Mouse (Mus musculus): ENCODE measurements around the gene Hs3st2. TPM values are rescaled to one million over a fixed set of nuclear protein-coding genes. Genes with fewer than 3 reads are reported as not detected.

Gene Hs3st2
- total and polyA plus RNA-seq, 3 experiments, result not detected

- no peak overlapping the region for H3K4me3 ChIP-seq (ENCODE audit: control insufficient read depth in 1 of 2, insufficient read depth in 1 of 2, low read depth in 2 of 2, low read length in 2 of 2)
- no peaks in the 10 kb centered on the region for H3K36me3 ChIP-seq (ENCODE audit: control insufficient read depth in 1 of 2, insufficient read depth in 2 of 2, low read length in 2 of 2)
- no peaks in the 10 kb centered on the region for H3K9me3 ChIP-seq (replicated peaks; ENCODE audit: insufficient read depth, low read length)
- no peak overlapping the region for H3K27ac ChIP-seq (ENCODE audit: control insufficient read depth, low read depth, low read length)
- H3K27me3 ChIP-seq (ENCODE audit: control insufficient read depth in 1 of 2, insufficient read depth in 2 of 2, low read length in 2 of 2), result no peaks in the 10 kb centered on the region
- H3K9ac ChIP-seq (ENCODE audit: control insufficient read depth, low read depth, low read length, poor library complexity, severe bottlenecking), result no peak overlapping the region
- H3K79me2 ChIP-seq (ENCODE audit: control insufficient read depth, insufficient read depth, low read length, poor library complexity), result no peaks in the 10 kb centered on the region
- TF ChIP-seq MEF2A (IDR thresholded peaks at IDR 0.05; ENCODE audit: extremely low read depth, insufficient replicate concordance, low read depth, low read length, poor library complexity, severe bottlenecking) (no peak), MXI1 (IDR thresholded peaks at IDR 0.05; ENCODE audit: low read depth, low read length) (no peak), CHD2 (IDR thresholded peaks at IDR 0.05; ENCODE audit: low read length) (no peak), MAZ (IDR thresholded peaks at IDR 0.05; ENCODE audit: low read depth, low read length) (no peak), CHD1 (IDR thresholded peaks at IDR 0.05; ENCODE audit: low read depth, low read length) (no peak), JUND (IDR thresholded peaks at IDR 0.05; ENCODE audit: low read depth, low read length) (no peak), ETS1 (IDR thresholded peaks at IDR 0.05; ENCODE audit: low read depth, low read length) (no peak), MAX (IDR thresholded peaks at IDR 0.05; ENCODE audit: low read length) (no peak), ZKSCAN1 (IDR thresholded peaks at IDR 0.05; ENCODE audit: low read depth, low read length) (no peak), KAT2A (conservative IDR thresholded peaks at IDR 0.05; ENCODE audit: low read depth, low read length) (no peak), USF1 (IDR thresholded peaks at IDR 0.05; ENCODE audit: low read depth, low read length) (no peak), RCOR1 (IDR thresholded peaks at IDR 0.05; ENCODE audit: low read depth, low read length) (no peak), HCFC1 (IDR thresholded peaks at IDR 0.05; ENCODE audit: low read depth, low read length) (no peak), TAL1 (IDR thresholded peaks at IDR 0.05; ENCODE audit: low read length) (no peak), SIN3A (IDR thresholded peaks at IDR 0.05; ENCODE audit: low read length) (no peak), GATA1 (IDR thresholded peaks at IDR 0.05; ENCODE audit: low read depth, low read length) (no peak), RAD21 (IDR thresholded peaks at IDR 0.05; ENCODE audit: low read depth, low read length) (no peak), EP300 (IDR thresholded peaks at IDR 0.05; ENCODE audit: low read depth in 1 of 2, low read length in 2 of 2) (no peak)
- no peaks in the 10 kb centered on the region for H3K4me1 ChIP-seq (ENCODE audit: control insufficient read depth in 1 of 2, insufficient read depth in 2 of 2, low read length in 2 of 2)
- no peak for DNase-seq (ENCODE audit: low read depth, low spot score)
Observed at GRCm38 (mm10) chr7:121392740-121392993, 1.0 kb downstream of the Hs3st2 start.

GRCm38 (mm10) chr7:121393884-121394283 is 2.2 kb downstream of the Hs3st2 start:
- TF ChIP-seq CHD1 (IDR thresholded peaks at IDR 0.05; ENCODE audit: low read depth, low read length), result no peak
- TF ChIP-seq ETS1 (IDR thresholded peaks at IDR 0.05; ENCODE audit: low read depth, low read length), result no peak
- no peak for TF ChIP-seq ZKSCAN1 (IDR thresholded peaks at IDR 0.05; ENCODE audit: low read depth, low read length)
- no peak for TF ChIP-seq POLR2AphosphoS2 (IDR thresholded peaks at IDR 0.05; ENCODE audit: low read length)
- TF ChIP-seq ZC3H11A (IDR thresholded peaks at IDR 0.05; ENCODE audit: low read depth, low read length), result no peak
- no peak for TF ChIP-seq SMC3 (IDR thresholded peaks at IDR 0.05; ENCODE audit: low read depth, low read length)
- TF ChIP-seq JUND (IDR thresholded peaks at IDR 0.05; ENCODE audit: low read depth, low read length), result no peak
- no peak for TF ChIP-seq USF1 (IDR thresholded peaks at IDR 0.05; ENCODE audit: low read depth, low read length)
- no peak for TF ChIP-seq TAL1 (IDR thresholded peaks at IDR 0.05; ENCODE audit: low read length)
- no peak for TF ChIP-seq USF2 (IDR thresholded peaks at IDR 0.05; ENCODE audit: borderline replicate concordance in 1 of 2, insufficient read depth in 1 of 2, low read depth in 1 of 2, low read length in 2 of 2)
- no peak for TF ChIP-seq ZNF384 (IDR thresholded peaks at IDR 0.05; ENCODE audit: low read depth, low read length)
- TF ChIP-seq RCOR1 (IDR thresholded peaks at IDR 0.05; ENCODE audit: low read depth, low read length), result no peak
- TF ChIP-seq NRF1 (IDR thresholded peaks at IDR 0.05; ENCODE audit: insufficient read depth, low read depth, low read length, poor library complexity, severe bottlenecking), result no peak
- no peak for TF ChIP-seq CHD2 (IDR thresholded peaks at IDR 0.05; ENCODE audit: low read length)
- TF ChIP-seq KAT2A (conservative IDR thresholded peaks at IDR 0.05; ENCODE audit: low read depth, low read length), result no peak
- TF ChIP-seq TCF12 (IDR thresholded peaks at IDR 0.05; ENCODE audit: low read depth, low read length), result no peak
- H3K79me2 ChIP-seq (ENCODE audit: control insufficient read depth, insufficient read depth, low read length, poor library complexity), result no peaks in the 10 kb centered on the region
- no peaks in the 10 kb centered on the region for H3K27me3 ChIP-seq (ENCODE audit: control insufficient read depth in 1 of 2, insufficient read depth in 2 of 2, low read length in 2 of 2)

More at GRCm38 (mm10) chr7:121393884-121394283, 2.2 kb downstream of the Hs3st2 start:
- DNase-seq (ENCODE audit: low read depth, low spot score), result no peak
- no peak overlapping the region for H3K27ac ChIP-seq (ENCODE audit: control insufficient read depth, low read depth, low read length)
- H3K4me1 ChIP-seq (ENCODE audit: control insufficient read depth in 1 of 2, insufficient read depth in 2 of 2, low read length in 2 of 2), result no peaks in the 10 kb centered on the region
- no peak overlapping the region for H3K4me3 ChIP-seq (ENCODE audit: control insufficient read depth in 1 of 2, insufficient read depth in 1 of 2, low read depth in 2 of 2, low read length in 2 of 2)
- no peaks in the 10 kb centered on the region for H3K9me3 ChIP-seq (replicated peaks; ENCODE audit: insufficient read depth, low read length)
- no peaks in the 10 kb centered on the region for H3K36me3 ChIP-seq (ENCODE audit: control insufficient read depth in 1 of 2, insufficient read depth in 2 of 2, low read length in 2 of 2)
- no peak overlapping the region for H3K9ac ChIP-seq (ENCODE audit: control insufficient read depth, low read depth, low read length, poor library complexity, severe bottlenecking)
